17 mouse cellular contexts compared by ENCODE assay signal in genomic region chrX:157328396-157328795, GRCm38 (mm10).
DNase-seq lines count a peak whose midpoint lies in the region; ATAC-seq and TF ChIP-seq lines count a peak whose summit lies in the region.
"Had no signal": no experiment of that assay in that cellular context is flagged by ENCODE, and none has a peak within 500 bp of the region (broad histone marks: within the 10 kb centered on the region; RNA-seq: fewer than 3 reads in every experiment).

No protein-coding gene starts in this region.

- H3K27ac ChIP-seq in lung, postnatal 0 days (ENCODE audit: low read length): no peak overlapping the region
- H3K27ac ChIP-seq: embryonic facial prominence, embryonic 13.5 days; liver, embryonic 13.5 days had no signal

- WGBS in lung, postnatal 0 days: 32% methylated on average over 1 of the region's 1 CpGs

- TF ChIP-seq EP300 in lung, postnatal 0 days (IDR thresholded peaks at IDR 0.05): peak; percentile 24; the same call in 1 of the 2 replicates

- H3K36me3 ChIP-seq in lung, postnatal 0 days (ENCODE audit: insufficient read depth, low read length): no peaks in the 10 kb centered on the region
- H3K36me3 ChIP-seq: embryonic facial prominence, embryonic 13.5 days; liver, embryonic 13.5 days had no signal

- H3K9me3 ChIP-seq in lung, postnatal 0 days (ENCODE audit: low read length): no peaks in the 10 kb centered on the region
- H3K9me3 ChIP-seq: embryonic facial prominence, embryonic 13.5 days; liver, embryonic 13.5 days had no signal

- no peaks in the 10 kb centered on the region for H3K4me1 ChIP-seq in lung, postnatal 0 days (ENCODE audit: insufficient read depth, low read depth, low read length)
- H3K4me1 ChIP-seq: embryonic facial prominence, embryonic 13.5 days; liver, embryonic 13.5 days had no signal

- H3K9ac ChIP-seq in lung, postnatal 0 days (replicated peaks; ENCODE audit: low read depth): no peak overlapping the region
- H3K9ac ChIP-seq: embryonic facial prominence, embryonic 13.5 days; liver, embryonic 13.5 days had no signal

- TF ChIP-seq CTCF in lung, postnatal 0 days (IDR thresholded peaks at IDR 0.05): no peak

- H3K27me3 ChIP-seq in lung, postnatal 0 days (replicated peaks; ENCODE audit: insufficient read depth, low read length): no peaks in the 10 kb centered on the region
- H3K27me3 ChIP-seq: liver, embryonic 13.5 days had no signal

- H3K4me2 ChIP-seq in lung, postnatal 0 days (replicated peaks; ENCODE audit: low read depth, low read length): no peak overlapping the region
- H3K4me2 ChIP-seq: embryonic facial prominence, embryonic 13.5 days; liver, embryonic 13.5 days had no signal

- no peak overlapping the region for H3K4me3 ChIP-seq in lung, postnatal 0 days (ENCODE audit: low read depth, low read length)
- H3K4me3 ChIP-seq: embryonic facial prominence, embryonic 13.5 days; liver, embryonic 13.5 days had no signal

- peak; percentile 87 for ATAC-seq in lung, postnatal 0 days
- ATAC-seq: CD4-positive, CD25-positive, alpha-beta regulatory T cell, adult 4 months; hindbrain, embryonic 16.5 days; midbrain, embryonic 16.5 days had no signal

- peak; percentile 91 for DNase-seq in heart, adult 11 months
- DNase-seq in heart, postnatal 4 days: no peak
- DNase-seq in NIH3T3 (ENCODE audit: low read depth): peak; percentile 82
- DNase-seq in fat pad, adult 2 months (ENCODE audit: extremely low read depth, low read depth, low spot score): peak; percentile 36
- DNase-seq in lung, postnatal 0 days (ENCODE audit: low spot score): peak; percentile 73
- no peak for DNase-seq in ovary, postnatal 36 days (ENCODE audit: low spot score)
- DNase-seq in Muller cell, postnatal 12 days (ENCODE audit: inconsistent ontology term): no peak
- DNase-seq: cerebellum, adult 11-12 months; kidney, adult 8-10 months; kidney, postnatal 4 days; liver, embryonic 13.5 days; right cerebral cortex, postnatal 4 days; thymus, adult 2 months had no signal

Comparison
In these comparisons a context has a peak if more than half of its experiments do, and no peak if none do; other contexts are left out.
1. DNase-seq: peak in heart, adult 11 months (single experiment), NIH3T3 (single experiment), fat pad, adult 2 months (single experiment) and lung, postnatal 0 days (single experiment); none in heart, postnatal 4 days (single experiment), ovary, postnatal 36 days (single experiment) and Muller cell, postnatal 12 days (single experiment).